Mouse (Mus musculus): ENCODE measurements around the gene Rprd2. TPM values are rescaled to one million over a fixed set of nuclear protein-coding genes. Genes with fewer than 3 reads are reported as not detected.

The Rprd2 gene
- polyA plus RNA-seq, 1 experiment from 2014 or later = 19.9 TPM

- Histone ChIP-seq H3K79me2 (ENCODE audit: inconsistent target) (peaks cover 100% of the 10 kb centered on the region), H3K4me3 (ENCODE audit: inconsistent target) (no peak overlapping the region), H3K27ac (no peak overlapping the region), H3K36me3 (ENCODE audit: inconsistent target) (no peaks in the 10 kb centered on the region)
- WGBS (ENCODE audit: missing documents) = 83% methylated on average over 2 of the region's 2 CpGs
These were observed 25.0 kb downstream of the Rprd2 start for GRCm38 (mm10) chr3:95793662-95794061.

GRCm38 (mm10) chr3:95785501-95785900, 33.2 kb downstream of the Rprd2 start:
- 100% methylated on average over 4 of the region's 4 CpGs for WGBS (ENCODE audit: missing documents)
- H3K4me3 ChIP-seq (ENCODE audit: inconsistent target) = no peak overlapping the region
- H3K36me3 ChIP-seq (ENCODE audit: inconsistent target) = peaks cover 64% of the 10 kb centered on the region
- H3K27ac ChIP-seq = no peak overlapping the region
- H3K79me2 ChIP-seq (ENCODE audit: inconsistent target) = peaks cover 19% of the 10 kb centered on the region

DNA sequence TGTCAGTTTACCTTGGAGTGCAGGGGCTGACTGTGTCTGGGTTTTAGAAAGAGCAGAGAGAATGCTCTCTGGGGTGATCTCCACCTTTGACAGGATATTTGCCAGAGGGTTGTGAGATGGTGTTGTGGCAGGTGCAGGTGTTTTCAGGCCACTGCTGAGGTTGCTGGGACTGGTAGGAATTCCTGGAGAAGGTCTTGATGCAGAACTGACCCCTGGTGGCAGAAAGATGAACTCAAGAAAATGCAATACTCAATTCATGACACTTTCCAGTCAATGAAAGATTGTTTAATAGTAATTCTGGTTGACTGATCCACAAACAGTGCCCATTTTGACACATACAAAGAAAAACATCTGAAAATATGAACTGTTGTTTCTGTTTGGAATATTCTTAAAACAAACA, 46.7 kb downstream of the Rprd2 start:
- no peak overlapping the region for H3K27ac ChIP-seq
- H3K79me2 ChIP-seq (ENCODE audit: inconsistent target) = no peaks in the 10 kb centered on the region
- no peak overlapping the region for H3K4me3 ChIP-seq (ENCODE audit: inconsistent target)
- H3K36me3 ChIP-seq (ENCODE audit: inconsistent target) = peaks cover 50% of the 10 kb centered on the region

DNA sequence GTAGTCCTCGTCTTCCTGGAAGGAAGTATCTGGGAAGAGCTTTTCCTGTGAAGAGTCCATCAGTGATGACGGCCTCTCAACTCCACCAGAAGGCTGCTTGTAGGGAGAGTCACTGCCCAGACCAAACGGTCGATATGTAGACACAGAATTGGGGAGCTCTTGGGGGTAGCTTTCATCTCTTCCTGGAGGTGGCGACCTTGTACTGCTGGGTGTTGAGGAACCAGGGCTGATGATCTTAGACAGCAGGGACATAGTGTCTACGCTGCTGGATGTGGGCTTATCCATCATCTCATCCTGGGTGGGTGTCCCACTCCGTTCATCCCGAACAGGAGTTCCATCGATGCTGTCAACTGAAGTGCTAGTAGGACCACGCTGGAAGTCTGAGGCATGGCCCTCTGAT, 53.1 kb downstream of the Rprd2 start:
- H3K36me3 ChIP-seq (ENCODE audit: inconsistent target) = peaks cover 37% of the 10 kb centered on the region
- H3K4me3 ChIP-seq (ENCODE audit: inconsistent target) = no peak overlapping the region
- H3K79me2 ChIP-seq (ENCODE audit: inconsistent target) = no peaks in the 10 kb centered on the region
- H3K27ac ChIP-seq = no peak overlapping the region
- 94% methylated on average over 10 of the region's 10 CpGs for WGBS (ENCODE audit: missing documents)

DNA sequence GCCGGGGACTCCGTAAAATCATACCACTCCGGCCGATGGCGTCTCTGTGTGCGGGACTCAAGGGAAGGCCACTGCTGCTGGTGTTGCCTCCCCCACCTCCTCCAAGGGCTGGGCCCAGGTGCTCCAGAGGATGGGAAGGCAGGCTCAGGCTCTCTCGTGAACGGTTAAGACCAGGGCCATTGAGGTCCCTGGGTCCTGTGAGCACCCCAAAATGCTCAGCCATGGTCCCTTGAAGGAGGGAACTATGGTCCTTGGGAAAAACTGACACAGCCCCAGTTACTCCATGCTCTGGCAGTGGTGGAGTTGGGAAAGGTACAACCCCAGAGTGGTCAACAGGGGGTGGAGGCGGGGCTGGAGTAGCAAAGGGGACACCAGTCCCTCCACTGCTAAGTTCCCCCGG, 54.9 kb downstream of the Rprd2 start:
- WGBS (ENCODE audit: missing documents) = 95% methylated on average over 9 of the region's 10 CpGs
- H3K4me3 ChIP-seq (ENCODE audit: inconsistent target) = no peak overlapping the region
- H3K36me3 ChIP-seq (ENCODE audit: inconsistent target) = peaks cover 32% of the 10 kb centered on the region
- no peak overlapping the region for H3K27ac ChIP-seq
- no peaks in the 10 kb centered on the region for H3K79me2 ChIP-seq (ENCODE audit: inconsistent target)

GRCm38 (mm10) chr3:95762961-95763360, 55.7 kb downstream of the Rprd2 start:
- WGBS (ENCODE audit: missing documents) = 85% methylated on average over 6 of the region's 6 CpGs
- H3K79me2 ChIP-seq (ENCODE audit: inconsistent target) = no peaks in the 10 kb centered on the region
- H3K27ac ChIP-seq = no peak overlapping the region
- H3K36me3 ChIP-seq (ENCODE audit: inconsistent target) = peaks cover 32% of the 10 kb centered on the region
- H3K4me3 ChIP-seq (ENCODE audit: inconsistent target) = no peak overlapping the region

GRCm38 (mm10) chr3:95761771-95762170, 56.9 kb downstream of the Rprd2 start:
- Histone ChIP-seq H3K79me2 (ENCODE audit: inconsistent target) (no peaks in the 10 kb centered on the region), H3K27ac (no peak overlapping the region), H3K36me3 (ENCODE audit: inconsistent target) (peaks cover 31% of the 10 kb centered on the region), H3K4me3 (ENCODE audit: inconsistent target) (no peak overlapping the region)
- 95% methylated on average over 4 of the region's 4 CpGs for WGBS (ENCODE audit: missing documents)

- peaks cover 19% of the 10 kb centered on the region for H3K36me3 ChIP-seq (ENCODE audit: inconsistent target)
- H3K79me2 ChIP-seq (ENCODE audit: inconsistent target) = no peaks in the 10 kb centered on the region
- H3K4me3 ChIP-seq (ENCODE audit: inconsistent target) = no peak overlapping the region
- no peak overlapping the region for H3K27ac ChIP-seq
These were observed 58.0 kb downstream of the Rprd2 start for GRCm38 (mm10) chr3:95760656-95761055.

GRCm38 (mm10) chr3:95760106-95760505, 58.6 kb downstream of the Rprd2 start, which contains the start of gene Tars2:
Gene Tars2, minus strand, starts transcription at chr3:95760206.
- peaks cover 14% of the 10 kb centered on the region for H3K36me3 ChIP-seq (ENCODE audit: inconsistent target)
- no peak within 1 kb of the TSS for H3K4me3 ChIP-seq (ENCODE audit: inconsistent target)
- 98% methylated on average over 6 of the region's 6 CpGs for WGBS (ENCODE audit: missing documents)
- no peak within 1 kb of the TSS for H3K27ac ChIP-seq
- H3K79me2 ChIP-seq (ENCODE audit: inconsistent target) = no peaks in the 10 kb centered on the region

DNA sequence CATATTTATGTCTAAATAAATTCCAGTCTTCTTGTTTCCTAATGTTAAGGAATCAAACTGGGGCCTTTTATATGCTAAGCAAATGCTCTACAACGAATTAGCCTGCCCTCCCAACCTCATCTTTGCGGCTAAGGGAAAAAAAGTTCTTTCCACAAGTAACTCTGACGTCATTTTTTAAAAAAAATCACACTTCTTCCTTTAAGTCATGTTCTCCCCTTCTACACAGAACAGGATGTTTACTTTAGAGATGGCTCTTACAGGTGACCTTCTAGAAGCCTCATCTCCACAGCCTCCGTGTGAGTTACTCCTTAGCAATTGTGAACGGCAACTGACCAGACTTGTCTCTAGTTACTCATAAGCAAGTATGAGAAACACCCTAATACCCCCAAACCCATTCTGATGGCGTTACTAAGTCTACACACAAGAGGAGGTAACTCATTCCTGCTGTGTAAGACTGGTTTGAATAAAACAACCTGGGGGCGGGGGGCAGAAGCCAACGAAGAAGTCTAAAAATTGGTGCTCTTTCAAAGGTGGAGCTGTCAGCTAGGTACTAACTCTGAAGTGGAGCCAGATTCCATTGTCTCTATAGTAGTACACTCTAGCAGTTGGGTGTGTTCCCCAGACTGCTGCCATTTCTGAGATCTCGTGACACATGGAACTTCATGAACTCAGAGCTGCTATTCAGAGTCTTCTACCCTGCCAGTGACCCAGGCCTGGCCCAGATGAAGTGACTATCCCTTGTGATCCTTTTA, 60.0 kb downstream of the Rprd2 start:
- Histone ChIP-seq H3K27ac (no peak overlapping the region), H3K36me3 (ENCODE audit: inconsistent target) (no peaks in the 10 kb centered on the region), H3K4me3 (ENCODE audit: inconsistent target) (no peak overlapping the region), H3K79me2 (ENCODE audit: inconsistent target) (no peaks in the 10 kb centered on the region; the same call in 1 of the 2 replicates)
- WGBS (ENCODE audit: missing documents) = 46% methylated on average over 9 of the region's 9 CpGs

GRCm38 (mm10) chr3:95756808-95757207, 61.9 kb downstream of the Rprd2 start:
- WGBS (ENCODE audit: missing documents) = 87% methylated on average over 2 of the region's 2 CpGs
- no peak overlapping the region for H3K27ac ChIP-seq
- no peaks in the 10 kb centered on the region; the same call in 1 of the 2 replicates for H3K79me2 ChIP-seq (ENCODE audit: inconsistent target)
- H3K4me3 ChIP-seq (ENCODE audit: inconsistent target) = no peak overlapping the region
- H3K36me3 ChIP-seq (ENCODE audit: inconsistent target) = no peaks in the 10 kb centered on the region

- Histone ChIP-seq H3K4me3 (ENCODE audit: inconsistent target) (peak overlapping the region; percentile 76), H3K79me2 (ENCODE audit: inconsistent target) (no peaks in the 10 kb centered on the region; the same call in 1 of the 2 replicates), H3K36me3 (ENCODE audit: inconsistent target) (peaks cover 21% of the 10 kb centered on the region), H3K27ac (peak overlapping the region; percentile 46)
- WGBS (ENCODE audit: missing documents) = 1% methylated on average over 30 of the region's 30 CpGs
These were observed 64.1 kb downstream of the Rprd2 start for GRCm38 (mm10) chr3:95754345-95755206.

GRCm38 (mm10) chr3:95752935-95753334, 65.7 kb downstream of the Rprd2 start:
- Histone ChIP-seq H3K27ac (no peak overlapping the region), H3K4me3 (ENCODE audit: inconsistent target) (no peak overlapping the region), H3K36me3 (ENCODE audit: inconsistent target) (peaks cover 37% of the 10 kb centered on the region), H3K79me2 (ENCODE audit: inconsistent target) (no peaks in the 10 kb centered on the region; the same call in 1 of the 2 replicates)
- WGBS (ENCODE audit: missing documents) = 100% methylated on average over 3 of the region's 3 CpGs

GRCm38 (mm10) chr3:95740406-95740805, 78.3 kb downstream of the Rprd2 start:
- peaks cover 30% of the 10 kb centered on the region for H3K36me3 ChIP-seq (ENCODE audit: inconsistent target)
- peak overlapping the region; percentile 67 for H3K27ac ChIP-seq
- H3K4me3 ChIP-seq (ENCODE audit: inconsistent target) = no peak overlapping the region
- H3K79me2 ChIP-seq (ENCODE audit: inconsistent target) = no peaks in the 10 kb centered on the region
- 35% methylated on average over 8 of the region's 8 CpGs for WGBS (ENCODE audit: missing documents)
